In genomic region chr4:118089939-118090338, GRCm38 (mm10) we compare ENCODE assay signal across 8 mouse cellular contexts. TPM values are rescaled to one million over a fixed set of nuclear protein-coding genes. Genes with fewer than 3 reads are reported as not detected.
DNase-seq lines count a peak whose midpoint lies in the region; ATAC-seq and TF ChIP-seq lines count a peak whose summit lies in the region.

No protein-coding gene starts in this region.

- peaks cover 7% of the 10 kb centered on the region; the same call in 1 of the 2 replicates for H3K36me3 ChIP-seq in heart, embryonic 12.5 days
- peaks cover 4% of the 10 kb centered on the region; the same call in 1 of the 2 replicates for H3K36me3 ChIP-seq in E14TG2a.4 (ENCODE audit: insufficient read depth, low read length)
- H3K36me3 ChIP-seq in forebrain, embryonic 13.5 days (ENCODE audit: poor library complexity, severe bottlenecking) = peaks cover 5% of the 10 kb centered on the region; the same call in 1 of the 2 replicates

- H3K27me3 ChIP-seq in heart, embryonic 12.5 days (replicated peaks) = no peaks in the 10 kb centered on the region
- no peaks in the 10 kb centered on the region for H3K27me3 ChIP-seq in E14TG2a.4 (ENCODE audit: insufficient read depth, low read length)
- no peaks in the 10 kb centered on the region for H3K27me3 ChIP-seq in forebrain, embryonic 13.5 days

- H3K4me3 ChIP-seq in heart, embryonic 12.5 days = no peak overlapping the region
- H3K4me3 ChIP-seq in E14TG2a.4 (replicated peaks; ENCODE audit: low read length) = no peak overlapping the region
- H3K4me3 ChIP-seq in forebrain, embryonic 13.5 days = no peak overlapping the region

- no peak for ATAC-seq in heart, embryonic 12.5 days (ENCODE audit: insufficient number of reproducible peaks, low FRiP score)
- ATAC-seq in forebrain, embryonic 13.5 days = no peak

- no peak overlapping the region for H3K27ac ChIP-seq in heart, embryonic 12.5 days (ENCODE audit: poor library complexity, severe bottlenecking)
- no peak overlapping the region for H3K27ac ChIP-seq in forebrain, embryonic 13.5 days

- intact Hi-C loops in left cerebral cortex, postnatal 4 days (cut with DNase I) = loop anchor here (5.0 to 10.0 kb wide), 3 partner anchors 202 to 385 kb away; partner anchors contain the start of gene Ptprf

- peak; percentile 98 for TF ChIP-seq CTCF in E14TG2a.4 (conservative IDR thresholded peaks at IDR 0.05; ENCODE audit: low read length)

- no peak overlapping the region for H3K4me2 ChIP-seq in heart, embryonic 12.5 days
- H3K4me2 ChIP-seq in forebrain, embryonic 13.5 days = no peak overlapping the region

- 44% methylated on average over 9 of the region's 9 CpGs for WGBS in heart, embryonic 12.5 days
- 57% methylated on average over 9 of the region's 9 CpGs for WGBS in forebrain, embryonic 13.5 days

- DNase-seq in heart, adult 8-10 months (ENCODE audit: low spot score) = peak; percentile 34
- peak; percentile 41 to 66 for DNase-seq in adrenal gland, postnatal 36 days
- peak; percentile 9 for DNase-seq in forelimb bud, embryonic 11.5 days (ENCODE audit: low read depth, low spot score)
- DNase-seq in left cerebral cortex, postnatal 4 days = peak; percentile 48
- peak; percentile 41 to 59 for DNase-seq in right cerebral cortex, postnatal 10 days (ENCODE audit: low spot score in 2 of 2)

- H3K9me3 ChIP-seq in heart, embryonic 12.5 days (replicated peaks) = 0 out of 2 replicates have a peak, but pooled peaks cover 3% of the 10 kb centered on the region
- no peaks in the 10 kb centered on the region for H3K9me3 ChIP-seq in E14TG2a.4 (ENCODE audit: low read length)
- H3K9me3 ChIP-seq in forebrain, embryonic 13.5 days (replicated peaks) = no peaks in the 10 kb centered on the region

- peaks cover 4% of the 10 kb centered on the region for H3K4me1 ChIP-seq in heart, embryonic 12.5 days (replicated peaks)
- peaks cover 18% of the 10 kb centered on the region for H3K4me1 ChIP-seq in E14TG2a.4 (replicated peaks; ENCODE audit: low read depth, low read length)
- 0 out of 2 replicates have a peak, but pooled peaks cover 4% of the 10 kb centered on the region for H3K4me1 ChIP-seq in forebrain, embryonic 13.5 days

- H3K9ac ChIP-seq in heart, embryonic 12.5 days = no peak overlapping the region
- H3K9ac ChIP-seq in forebrain, embryonic 13.5 days = no peak overlapping the region

RNA-seq across cellular contexts. Expression of gene St3gal3, which starts 44.8 kb away (rescaled TPM):
- total RNA-seq in heart, adult 8-10 months (2022) = 10 to 100 TPM; 61.5 to 67.5 (median 67.2) TPM
- 7.4 and 8.8 TPM in 2 replicates for polyA plus RNA-seq in heart, embryonic 12.5 days (2016; fragmentation: Nextera tagmentation; extraction: Ambion mirVana)
- 10 to 100 TPM; 30.4 to 33.7 TPM for total RNA-seq in adrenal gland, postnatal 36 days (2021)
- total RNA-seq in left cerebral cortex, postnatal 4 days (2021) = 10 to 100 TPM; 36.7 to 38.7 TPM
- 9.2 and 10.5 TPM in 2 replicates for polyA plus RNA-seq in forebrain, embryonic 13.5 days (2015; fragmentation: Nextera tagmentation; extraction: Ambion mirVana)
